Mouse (Mus musculus) monocyte, adult 5-6 weeks (primary cell): ENCODE measurements at regions not wholly inside any gene's neighbourhood (a gene's known extent, or its start where the extent isn't known, plus 50 kb on each side); places are given as distances from the start of the nearest gene placed in this dataset.

Source experiments
- ATAC-seq: fragments of 153-309, 156-312 bp; replicated peaks from 2 replicates; pipeline ENCODE4 v1.8.0; 2017; ENCODE audit warnings: mild to moderate bottlenecking; ENCODE audit not compliant: low TSS enrichment, insufficient number of reproducible peaks, severe bottlenecking, poor library complexity, low FRiP score

GRCm38 (mm10) chr2:115460028-115460881 is 121.3 kb upstream of the BC052040 start:
- ATAC-seq = no peak

- ATAC-seq = no peak
Observed at GRCm38 (mm10) chr2:115460882-115461151, 120.7 kb upstream of the BC052040 start.

GRCm38 (mm10) chr2:115466170-115466569 is 115.3 kb upstream of the BC052040 start:
- ATAC-seq = no peak

GRCm38 (mm10) chr2:115467107-115467745 is 114.3 kb upstream of the BC052040 start:
- no peak for ATAC-seq

- no peak for ATAC-seq
Observed at GRCm38 (mm10) chr2:115467936-115468335, 113.6 kb upstream of the BC052040 start.

- ATAC-seq = no peak
Observed at GRCm38 (mm10) chr2:115468471-115468909, 113.0 kb upstream of the BC052040 start.

- no peak for ATAC-seq
Observed at GRCm38 (mm10) chr2:115469165-115469821, 112.2 kb upstream of the BC052040 start.

- no peak for ATAC-seq
Observed at GRCm38 (mm10) chr2:115472393-115472792, 109.1 kb upstream of the BC052040 start.

- ATAC-seq = no peak
Observed at GRCm38 (mm10) chr2:115483418-115484288, 97.9 kb upstream of the BC052040 start.

- ATAC-seq = no peak
Observed at GRCm38 (mm10) chr2:115488465-115488864, 93.1 kb upstream of the BC052040 start.

- ATAC-seq = no peak
Observed at GRCm38 (mm10) chr2:115493020-115493419, 88.5 kb upstream of the BC052040 start.

GRCm38 (mm10) chr2:115499904-115500303 is 81.6 kb upstream of the BC052040 start:
- no peak for ATAC-seq

- no peak for ATAC-seq
Observed at GRCm38 (mm10) chr2:115509527-115509926, 72.0 kb upstream of the BC052040 start.

- no peak for ATAC-seq
Observed at GRCm38 (mm10) chr2:115511146-115511545, 70.4 kb upstream of the BC052040 start.

GRCm38 (mm10) chr2:115511612-115512525 is 69.6 kb upstream of the BC052040 start:
- ATAC-seq = no peak

- no peak for ATAC-seq
Observed at GRCm38 (mm10) chr2:115512891-115513290, 68.6 kb upstream of the BC052040 start.

GRCm38 (mm10) chr2:115513774-115514231 is 67.7 kb upstream of the BC052040 start:
- ATAC-seq = no peak
